Mouse (Mus musculus) brain, adult 2 months (tissue): ENCODE measurements around the gene Cep170b.

Experiments used
- DNase-seq: peaks from one replicate; pipeline ENCODE4 v3.0.0; 2011; ENCODE audit warnings: low read depth, low spot score

The Cep170b gene

GRCm38 (mm10) chr12:112736636-112736925, 16.3 kb downstream of the Cep170b start:
- no peak for DNase-seq

- DNase-seq: no peak
Observed at GRCm38 (mm10) chr12:112737081-112737480, 16.8 kb downstream of the Cep170b start.

GRCm38 (mm10) chr12:112737761-112738160, 17.5 kb downstream of the Cep170b start:
- DNase-seq: peak; percentile 95

DNA sequence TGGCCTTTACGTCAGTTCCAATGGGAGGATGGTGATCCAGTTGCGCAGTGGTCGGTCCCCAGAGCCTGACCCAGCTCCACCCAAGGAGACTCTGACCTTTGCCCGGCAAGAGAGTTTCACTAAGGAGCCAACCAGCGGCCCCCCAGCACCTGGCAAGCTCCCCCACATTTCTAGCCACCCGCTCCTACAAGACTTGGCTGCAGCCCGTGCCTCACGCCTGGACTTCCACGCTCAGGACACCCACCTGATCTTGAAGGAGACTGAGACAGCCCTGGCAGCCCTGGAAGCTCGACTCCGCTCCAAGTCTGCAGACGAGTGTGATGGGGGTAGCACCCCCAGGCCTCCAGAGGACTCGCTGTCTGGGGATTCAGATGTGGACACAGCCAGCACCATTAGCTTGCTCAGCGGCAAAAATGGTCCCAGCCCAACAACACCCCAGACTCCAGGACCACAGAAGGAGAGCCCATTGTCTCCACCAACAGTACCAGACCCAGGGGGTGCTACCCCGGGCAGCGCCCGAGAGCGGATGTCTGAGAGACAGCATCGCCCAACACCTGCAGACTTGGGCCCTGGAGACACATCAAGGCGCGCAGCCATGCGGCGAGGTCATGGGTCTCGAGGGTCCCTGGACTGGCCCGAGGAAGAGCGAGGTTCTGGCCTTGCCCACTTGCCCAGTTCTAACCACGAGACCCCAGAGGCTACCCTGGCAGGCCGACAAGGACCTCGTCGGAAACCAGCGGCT, 18.2 kb downstream of the Cep170b start:
- no peak for DNase-seq

DNA sequence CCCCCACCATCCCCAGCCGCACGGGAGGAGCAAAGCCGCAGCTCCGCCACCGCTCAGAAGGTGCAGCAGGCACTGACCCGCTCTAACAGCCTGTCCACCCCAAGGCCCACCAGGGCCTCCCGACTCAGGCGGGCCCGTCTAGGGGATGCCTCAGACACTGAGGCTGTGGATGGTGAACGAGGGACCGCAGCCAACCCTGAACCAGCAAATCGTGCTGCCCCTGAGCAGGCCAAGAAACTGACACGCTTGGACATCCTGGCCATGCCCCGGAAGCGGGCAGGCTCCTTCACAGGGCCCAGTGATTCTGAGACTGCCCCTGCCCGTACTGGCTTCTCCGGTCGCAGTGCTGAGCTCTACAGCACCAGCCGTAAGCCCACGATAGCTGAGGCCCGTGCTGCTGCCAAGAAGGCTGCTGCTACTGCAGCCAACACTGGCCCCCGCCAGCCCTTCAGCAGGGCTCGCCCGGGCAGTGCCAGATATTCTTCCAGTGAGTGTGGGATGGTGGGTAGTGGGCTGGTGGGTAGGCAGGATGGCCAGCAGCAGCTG, 18.8 kb downstream of the Cep170b start:
- no peak for DNase-seq

DNA sequence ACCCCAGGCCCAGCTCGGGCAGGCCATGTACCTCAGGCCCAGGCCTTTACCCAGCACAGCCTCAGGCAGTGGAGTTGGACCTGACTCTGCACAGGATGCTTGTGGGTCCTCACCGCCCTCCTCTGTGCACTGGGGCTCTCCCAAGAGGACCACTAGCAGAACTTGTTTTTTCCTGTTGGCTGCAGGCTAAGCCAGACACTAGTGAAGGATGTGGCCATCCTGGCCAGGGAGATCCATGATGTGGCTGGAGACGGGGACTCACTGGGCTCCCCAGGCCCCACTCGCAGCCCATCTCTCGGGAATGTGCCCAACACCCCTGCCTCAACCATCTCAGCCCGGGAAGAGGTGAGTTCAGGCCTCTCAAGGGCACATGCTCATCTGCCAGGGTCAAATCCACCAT, 22.5 kb downstream of the Cep170b start:
- DNase-seq: no peak

DNA sequence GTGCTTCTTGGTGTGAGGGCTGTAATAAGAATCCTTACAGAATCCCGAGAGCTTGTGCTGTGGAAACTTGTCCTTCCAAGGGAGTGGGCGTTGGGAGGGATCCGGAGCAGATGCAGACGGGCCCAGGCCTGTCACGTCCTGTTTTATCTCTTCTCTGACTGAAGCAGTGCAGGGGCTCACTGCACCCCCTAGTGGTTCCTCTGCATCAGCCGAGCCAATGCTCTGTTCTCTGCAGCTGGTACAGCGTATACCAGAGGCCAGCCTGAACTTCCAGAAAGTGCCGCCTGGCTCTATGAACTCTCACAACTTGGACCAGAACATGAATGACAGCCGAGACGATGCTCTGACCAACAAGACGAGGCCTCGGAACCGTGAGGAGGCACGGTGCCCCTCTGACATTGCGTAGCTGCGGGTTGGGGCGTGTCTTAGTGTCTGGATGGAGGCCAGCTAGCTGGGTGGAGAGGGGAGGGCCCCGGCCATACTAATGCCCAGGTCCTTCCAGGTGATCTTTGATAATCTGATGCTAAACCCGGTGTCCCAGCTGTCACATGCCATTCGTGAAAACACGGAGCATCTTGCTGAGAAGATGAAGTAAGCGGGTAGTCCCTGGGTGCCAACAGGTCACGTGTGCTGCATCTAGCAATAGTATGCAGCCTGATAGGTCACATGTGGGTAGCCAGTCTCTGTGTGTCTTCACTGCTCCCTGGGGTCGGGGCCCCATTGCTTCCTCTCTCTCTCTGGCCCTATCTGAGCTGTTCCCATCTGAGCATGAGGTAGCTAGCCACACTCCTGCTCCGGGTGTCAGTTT, 23.1 kb downstream of the Cep170b start:
- peak; percentile 93 for DNase-seq

- DNase-seq: no peak
Observed at GRCm38 (mm10) chr12:112744211-112744610, 24.0 kb downstream of the Cep170b start.

DNA sequence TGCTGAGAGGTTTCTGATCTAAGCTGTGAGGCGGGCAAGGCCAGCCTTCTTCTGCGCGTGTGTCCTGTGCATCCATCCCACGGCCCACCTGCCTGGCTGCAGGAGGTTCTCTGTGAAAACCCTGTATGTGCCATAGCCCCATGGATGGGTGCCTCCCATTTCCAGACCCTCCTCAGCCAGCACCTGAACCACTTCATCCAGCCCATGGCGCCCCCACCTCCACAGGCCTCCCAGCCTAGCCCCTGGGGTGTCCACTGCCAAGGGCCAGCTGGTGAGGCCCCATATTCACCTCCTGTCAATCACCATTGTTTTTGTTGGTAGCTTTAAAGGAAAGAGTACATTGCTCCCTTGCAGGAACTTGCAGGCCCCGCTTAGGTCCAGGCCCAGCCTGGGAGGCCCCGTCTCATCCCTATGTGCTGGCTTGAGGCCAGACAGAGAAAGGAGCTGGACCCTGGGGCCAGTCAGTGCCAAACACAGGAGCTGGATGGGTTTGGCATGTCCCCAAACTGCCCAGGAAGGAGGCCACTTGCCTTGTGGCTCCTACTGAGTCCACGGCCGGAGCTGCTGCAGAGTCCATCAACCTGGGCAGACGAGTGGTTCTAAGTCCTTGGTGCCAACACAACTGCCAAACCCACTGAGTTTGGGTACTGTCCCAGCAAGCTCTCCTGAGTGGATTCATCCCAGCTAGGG, 24.8 kb downstream of the Cep170b start:
- DNase-seq: no peak

- no peak for DNase-seq
Observed at GRCm38 (mm10) chr12:112745716-112746115, 25.5 kb downstream of the Cep170b start.

GRCm38 (mm10) chr12:112746461-112746807, 26.2 kb downstream of the Cep170b start:
- DNase-seq: no peak

DNA sequence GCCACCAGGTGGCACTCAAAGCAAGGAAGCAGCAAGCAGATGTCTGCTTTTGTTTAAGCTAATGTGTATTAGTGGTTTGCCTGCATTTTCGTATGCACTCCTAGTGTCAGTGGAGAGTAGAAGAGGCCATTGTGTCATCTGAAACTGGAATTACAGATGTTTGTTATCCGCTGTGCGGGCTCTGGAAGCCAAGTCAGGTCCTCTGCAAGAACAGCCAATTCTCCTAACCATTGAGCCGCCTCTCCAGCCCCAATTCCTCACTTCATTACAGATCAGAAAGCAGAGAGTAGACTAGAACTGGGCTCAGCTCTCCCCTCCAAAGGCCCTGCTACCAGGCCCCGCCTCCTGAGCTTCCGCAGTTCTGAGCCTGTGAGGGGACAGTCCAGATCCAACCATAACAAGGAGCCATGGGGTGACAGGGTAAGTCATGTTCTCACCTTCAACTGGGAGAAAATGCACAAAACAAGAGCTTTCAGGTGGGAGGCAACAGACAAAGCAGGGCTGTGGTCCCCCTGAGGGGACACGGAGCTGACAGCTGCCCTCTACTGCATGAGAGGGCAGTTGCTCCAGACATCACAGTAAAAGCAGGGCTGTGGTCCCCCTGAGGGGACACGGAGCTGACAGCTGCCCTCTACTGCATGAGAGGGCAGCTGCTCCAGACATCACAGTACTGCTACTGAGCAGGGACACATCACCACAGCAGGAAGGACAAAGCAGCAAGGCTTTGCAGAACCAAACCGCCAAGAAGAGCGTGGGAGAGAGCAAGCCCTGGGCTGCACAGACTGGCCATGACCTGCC, 26.8 kb downstream of the Cep170b start:
- peak; percentile 88 for DNase-seq

GRCm38 (mm10) chr12:112747606-112747970, 27.3 kb downstream of the Cep170b start:
- no peak for DNase-seq

DNA sequence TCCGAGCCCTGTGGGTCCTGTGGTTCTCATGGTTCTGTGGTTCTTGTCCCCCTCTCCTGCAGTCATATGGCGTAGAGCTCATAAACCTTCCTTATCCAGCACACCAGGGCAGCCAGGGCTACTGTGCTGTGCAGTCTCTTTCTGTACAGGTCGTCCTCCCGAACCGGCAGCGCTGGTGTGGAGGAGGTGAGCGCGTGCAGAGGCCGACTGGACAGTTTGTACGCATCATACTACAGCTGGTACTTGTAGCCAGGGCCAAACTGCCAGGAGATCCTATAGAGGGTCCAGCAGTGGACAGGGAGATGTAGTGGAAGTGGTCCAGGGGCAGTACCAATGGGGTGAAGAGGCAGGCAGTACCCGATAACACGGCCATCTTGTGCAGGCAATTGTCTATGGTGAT, 30.7 kb downstream of the Cep170b start:
- no peak for DNase-seq

- no peak for DNase-seq
Observed at GRCm38 (mm10) chr12:112752399-112752798, 32.1 kb downstream of the Cep170b start.

DNA sequence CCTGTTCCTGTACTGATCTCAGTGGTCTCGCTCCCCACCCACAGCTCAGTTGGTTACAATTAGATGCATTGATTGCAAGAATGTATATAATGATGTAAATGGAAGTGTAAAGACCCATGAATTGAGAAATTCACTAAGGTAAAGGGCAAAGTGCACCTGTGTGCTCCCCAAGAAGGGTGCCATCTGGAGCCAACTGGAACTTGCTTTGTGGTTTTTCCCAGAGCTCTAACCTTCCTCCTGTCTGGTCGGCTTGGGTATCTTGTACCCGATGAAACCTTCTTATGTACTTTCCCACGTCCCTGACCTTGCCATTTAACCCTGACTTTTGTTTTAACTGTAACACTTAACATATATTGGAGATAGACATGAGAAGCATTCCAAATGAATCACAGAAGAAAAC, 35.6 kb downstream of the Cep170b start:
- DNase-seq: no peak

- DNase-seq: no peak
Observed at GRCm38 (mm10) chr12:112757896-112758295, 37.6 kb downstream of the Cep170b start.

- DNase-seq: no peak
Observed at GRCm38 (mm10) chr12:112759471-112759870, 39.2 kb downstream of the Cep170b start.

DNA sequence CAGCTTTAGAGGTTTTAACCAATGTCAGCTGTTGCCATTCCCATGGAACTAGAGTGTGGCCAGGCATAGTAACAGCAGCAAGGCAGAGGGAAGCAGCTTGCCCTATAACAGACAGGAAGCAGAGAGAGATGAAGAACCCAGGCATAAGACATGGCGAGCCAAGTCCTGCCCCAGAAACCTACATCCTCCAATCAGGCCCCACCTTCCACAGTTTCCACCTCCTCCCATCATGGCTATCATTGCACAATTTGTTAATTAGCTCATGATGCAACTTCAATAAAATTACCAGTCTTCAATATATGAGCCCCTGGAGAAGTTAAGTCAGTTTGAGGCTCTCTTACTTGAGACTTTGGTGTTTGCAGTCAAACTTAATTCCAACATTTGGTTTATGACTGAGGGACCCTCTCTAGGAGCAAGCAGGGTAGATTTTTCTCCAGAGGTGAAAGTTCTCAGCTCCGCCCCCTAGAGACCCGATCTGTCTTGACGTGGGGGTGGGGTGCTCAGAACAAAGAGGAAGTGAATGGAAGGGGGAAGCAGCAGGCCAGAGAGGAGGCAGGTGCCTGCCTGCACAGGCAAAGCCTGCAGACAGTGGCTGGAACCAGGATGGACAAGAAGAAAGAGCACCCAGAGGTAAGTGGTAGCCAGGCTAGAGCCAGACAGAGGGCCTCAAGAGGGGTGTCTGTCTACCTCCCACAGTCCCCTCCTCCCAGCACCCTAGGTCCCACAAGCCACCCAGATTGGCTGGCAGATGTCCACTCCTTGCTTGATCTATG, 40.1 kb downstream of the Cep170b start, which contains the start of gene Pld4:
TSS of gene Pld4 (plus strand) at position 502 of the 773 bp plus-strand sequence.
- no peak for DNase-seq

GRCm38 (mm10) chr12:112761411-112761810, 41.2 kb downstream of the Cep170b start:
- DNase-seq: no peak

- no peak for DNase-seq
Observed at GRCm38 (mm10) chr12:112762018-112762417, 41.8 kb downstream of the Cep170b start.
